Mouse (Mus musculus) left cerebral cortex, adult 2 months (tissue): Measurements from ENCODE around the gene Ube2t. TPM values are rescaled to one million over a fixed set of nuclear protein-coding genes. Genes with fewer than 3 reads are reported as not detected.

ENCODE experiments used
- DNase-seq, 2 experiments: peaks; one replicate each; pipeline ENCODE4 v3.0.0; 2021 to 2022; ENCODE audit warnings: low spot score in 2 of 2, mixed read lengths in 1 of 2; ENCODE audit errors: extremely low spot score in 1 of 2
- H3K27ac ChIP-seq: fragments of 200-600 bp; 2 replicates; pipeline ENCODE4 v1.8.1; 2022
- H3K4me3 ChIP-seq: fragments of 200-600 bp; 2 replicates; pipeline ENCODE4 v1.8.1; 2022
- CTCF ChIP-seq: fragments of 200-600 bp; IDR thresholded peaks from 2 replicates; pipeline ENCODE4 v1.8.1; 2022; ENCODE audit warnings: antibody characterized with exemption, mild to moderate bottlenecking, moderate library complexity
- intact Hi-C: fragments of 180-260 bp; cut with DNase I; formaldehyde crosslinking; loops from one replicate; pipeline ENCODE4 v1.15.1; 2025
- total RNA-seq, 2 experiments: library from RNA; stranded (reverse); gene quantifications; 2 replicates each; pipeline ENCODE4 v1.2.3; 2021

Gene Ube2t
- total RNA-seq, 2 experiments from 2014 or later: 1.5 to 2.0 TPM

DNA sequence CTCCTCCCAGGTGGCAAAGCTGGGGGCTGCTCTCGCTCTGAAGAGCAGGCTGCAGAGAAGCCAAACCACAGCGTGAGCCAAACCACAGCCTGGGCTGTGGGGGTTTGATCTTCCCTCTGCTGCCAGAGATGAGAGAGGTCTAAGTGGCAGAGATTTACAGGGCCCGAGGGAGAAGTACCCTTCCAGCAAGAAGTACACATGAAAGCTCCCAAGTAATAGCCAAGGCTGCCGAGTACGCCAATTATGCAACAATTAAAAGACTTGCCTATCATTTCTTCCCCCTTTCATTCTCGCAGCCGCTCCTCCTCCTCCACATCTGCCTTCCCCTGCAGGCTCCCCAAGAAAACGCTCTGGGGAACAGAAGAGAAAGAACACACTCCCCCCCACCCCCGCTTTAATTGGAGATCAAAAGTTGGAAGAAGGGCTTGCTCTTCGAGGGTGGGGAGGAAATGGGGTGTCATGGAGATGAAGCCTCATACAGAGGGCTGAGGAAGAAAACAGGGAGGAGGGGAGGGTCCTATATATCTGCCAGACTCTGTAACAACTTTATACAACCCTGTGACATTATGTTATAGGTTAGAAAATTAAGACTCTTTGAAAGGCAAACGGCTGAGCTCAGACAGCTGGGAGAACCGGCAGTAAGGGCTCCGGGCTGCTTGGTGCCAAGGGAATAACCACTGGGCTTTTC is 56.9 kb downstream of the Ube2t start:
- no peak for TF ChIP-seq CTCF
- no peak overlapping the region for H3K4me3 ChIP-seq
- intact Hi-C loops: no loop called here
- H3K27ac ChIP-seq: no peak overlapping the region
- peak in 1 of 2 experiments; percentile 22 for DNase-seq

DNA sequence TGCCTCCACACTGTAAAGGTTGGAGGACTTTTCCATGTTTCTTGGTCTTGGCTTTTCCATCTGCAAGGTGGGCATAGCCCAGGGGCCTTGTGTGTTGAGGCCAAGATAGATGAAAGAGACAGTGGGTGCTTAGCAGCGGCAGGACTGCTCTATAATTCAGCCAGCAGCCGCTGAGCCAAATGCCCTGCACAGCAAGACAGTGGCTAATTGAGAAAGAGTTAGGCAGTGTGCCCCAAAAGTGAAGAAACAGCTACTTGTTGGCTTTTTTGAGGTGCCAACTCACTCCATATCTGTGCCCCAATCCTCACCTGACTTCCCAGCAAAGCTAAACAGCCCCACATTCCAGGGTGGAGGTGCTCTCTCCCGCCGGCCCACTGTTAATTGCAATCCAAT is 57.4 kb downstream of the Ube2t start:
- no peak for DNase-seq
- intact Hi-C loops: no loop called here
- TF ChIP-seq CTCF: no peak
- Histone ChIP-seq H3K4me3 (no peak overlapping the region), H3K27ac (no peak overlapping the region)

DNA sequence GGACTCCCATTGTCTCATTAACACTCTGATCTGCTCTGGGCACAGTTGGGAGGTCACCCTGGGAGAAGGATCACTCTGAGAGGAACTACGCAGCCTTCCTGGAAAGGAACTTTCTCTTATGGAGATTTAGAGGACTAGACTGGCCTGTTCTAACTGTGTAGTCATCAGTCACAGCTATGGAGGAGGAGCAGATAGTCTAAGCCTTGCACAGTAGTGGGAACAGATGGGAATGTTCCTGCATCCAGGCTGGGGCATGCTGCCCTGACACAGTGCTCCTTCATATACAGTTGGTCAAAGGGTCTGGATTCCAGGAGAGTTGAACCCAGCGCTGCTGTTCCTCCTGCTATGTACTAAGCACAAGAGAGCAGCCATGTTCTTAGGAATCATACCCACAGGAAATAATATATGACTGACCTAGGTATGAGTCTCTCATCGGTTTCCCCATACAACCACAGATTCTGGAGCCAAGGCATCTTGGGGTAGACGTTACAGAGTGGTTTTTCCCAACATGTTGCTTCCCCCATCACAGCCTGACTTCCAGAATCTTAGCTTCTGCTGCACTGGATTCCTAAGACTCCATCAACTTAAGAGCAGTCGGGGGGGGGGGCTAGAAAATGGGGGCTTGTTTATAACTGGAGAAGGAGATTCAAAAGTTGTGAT is 58.0 kb downstream of the Ube2t start:
- TF ChIP-seq CTCF: no peak
- Histone ChIP-seq H3K4me3 (no peak overlapping the region), H3K27ac (no peak overlapping the region)
- intact Hi-C loops: no loop called here
- DNase-seq: no peak

DNA sequence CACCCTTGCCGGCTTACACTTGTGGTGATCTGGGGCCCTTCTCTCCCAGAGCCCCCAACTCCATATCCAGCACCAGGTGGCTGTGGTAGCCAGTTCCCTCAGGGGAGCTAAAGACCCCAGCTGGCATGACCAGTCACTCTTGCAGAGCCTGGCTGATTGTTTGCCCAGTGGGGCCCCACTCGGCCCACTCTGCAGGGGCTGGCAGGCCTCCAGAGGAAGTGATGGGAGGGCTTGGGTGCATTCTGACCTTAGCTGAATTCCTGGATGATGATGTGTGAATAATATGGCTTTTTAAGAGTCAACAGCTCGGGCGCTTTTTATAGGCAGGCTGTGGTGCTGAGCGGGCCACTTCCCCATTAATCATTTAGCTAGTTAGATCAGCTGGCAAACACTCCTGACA is 58.6 kb downstream of the Ube2t start:
- no peak for TF ChIP-seq CTCF
- Histone ChIP-seq H3K4me3 (no peak overlapping the region), H3K27ac (no peak overlapping the region)
- intact Hi-C loops: no loop called here
- DNase-seq: no peak

DNA sequence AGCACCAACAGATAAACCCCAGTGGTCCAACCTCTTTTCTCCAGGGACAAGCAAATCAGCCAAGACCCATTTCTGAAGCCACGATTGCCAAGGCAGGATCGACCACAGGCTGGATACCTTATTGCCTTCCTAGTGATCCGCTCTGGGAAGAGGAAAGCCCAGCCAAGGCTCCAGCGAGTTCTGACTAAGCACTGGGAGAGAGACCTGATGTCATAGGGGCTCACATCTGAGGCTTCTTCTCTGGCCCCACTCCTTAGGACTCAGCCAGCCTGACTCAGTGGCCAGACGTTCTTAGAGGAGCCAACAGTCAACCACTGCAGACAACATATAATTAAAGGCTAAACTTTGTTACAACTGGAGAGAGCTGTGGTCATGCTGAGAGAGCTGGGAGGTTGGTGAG is 59.6 kb downstream of the Ube2t start:
- no peak for DNase-seq
- intact Hi-C loops: no loop called here

DNA sequence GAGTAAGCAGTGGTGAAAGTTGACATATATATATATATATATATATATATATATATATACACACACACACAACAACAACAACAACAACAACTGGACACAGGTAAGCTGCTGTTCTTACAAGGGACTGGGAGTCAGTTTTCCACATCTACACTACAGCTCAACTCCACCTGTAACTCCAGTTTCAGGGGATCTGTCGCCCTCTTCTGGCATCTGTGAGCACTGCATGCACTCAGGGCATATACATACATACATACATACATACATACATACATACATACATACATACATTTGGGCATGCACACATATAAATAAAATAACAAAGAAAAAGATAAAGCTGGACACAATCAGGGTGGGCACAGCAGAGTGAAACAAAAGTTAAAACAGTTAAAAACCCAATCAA is 61.2 kb downstream of the Ube2t start:
- Histone ChIP-seq H3K4me3 (no peak overlapping the region), H3K27ac (no peak overlapping the region)
- TF ChIP-seq CTCF: no peak; the same call in 1 of the 2 replicates
- DNase-seq: no peak
- intact Hi-C loops: no loop called here

More for the DNA sequence above, 59.6 kb downstream of the Ube2t start:
- Histone ChIP-seq H3K4me3 (no peak overlapping the region), H3K27ac (no peak overlapping the region)
- TF ChIP-seq CTCF: no peak

Other genes starting within 250 kb of the Ube2t start
- gene Ppp1r12b, start 6.6 kb upstream of the Ube2t start, total RNA-seq: 10 to 100 TPM; 80.2 to 82.0 TPM
- gene Lgr6, start 142.7 kb downstream of the Ube2t start, total RNA-seq: 1 to 10 TPM; 1.6 to 1.9 TPM
- gene Ptpn7, start 170.1 kb downstream of the Ube2t start, total RNA-seq: under 1 TPM; 0.09 to 0.37 TPM
- gene Arl8a, start 184.3 kb downstream of the Ube2t start, total RNA-seq: 100 to 1,000 TPM; 262 to 263 TPM
- gene Gpr37l1, start 205.1 kb downstream of the Ube2t start, total RNA-seq: 100 to 1,000 TPM; 168 to 183 TPM